Mouse (Mus musculus) liver, embryonic 14.5 days (tissue): ENCODE data around the gene Hoxb3.

Source experiments
- CTCF ChIP-seq: IDR thresholded peaks from 2 replicates; pipeline ENCODE4 v1.5.1; 2016; ENCODE audit warnings: antibody characterized with exemption, low read depth, control low read depth
- EP300 ChIP-seq: IDR thresholded peaks from 2 replicates; pipeline ENCODE4 v1.6.1; 2016; ENCODE audit warnings: antibody characterized with exemption, low read depth

- TF ChIP-seq EP300 (no peak), CTCF (no peak)
Measured at GRCm38 (mm10) chr11:96281396-96281795, 41.7 kb upstream of the Hoxb3 start.
